Comparison of ENCODE assay signal across 8 mouse cellular contexts in genomic region chr16:20732925-20733730, GRCm38 (mm10). TPM values are rescaled to one million over a fixed set of nuclear protein-coding genes. Genes with fewer than 3 reads are reported as not detected.
A peak's percentile ranks its signal among the peaks of the same experiment; 100 is the strongest.
DNase-seq lines count a peak whose midpoint lies in the region; ATAC-seq and TF ChIP-seq lines count a peak whose summit lies in the region.

TSS of gene Chrd (plus strand) at chr16:20733127.

- H3K27me3 ChIP-seq in hindbrain, postnatal 0 days (ENCODE audit: insufficient read depth, low read length), result no peaks in the 10 kb centered on the region
- H3K27me3 ChIP-seq in limb, embryonic 12.5 days, result peaks cover 56% of the 10 kb centered on the region
- H3K27me3 ChIP-seq in midbrain, embryonic 12.5 days, result peaks cover 40% of the 10 kb centered on the region

- H3K27ac ChIP-seq in hindbrain, postnatal 0 days, result peak within 1 kb of the TSS; percentile 85
- H3K27ac ChIP-seq in limb, embryonic 12.5 days, result peak within 1 kb of the TSS; percentile 75
- H3K27ac ChIP-seq in midbrain, embryonic 12.5 days (replicated peaks), result peak within 1 kb of the TSS; percentile 77

- peak within 1 kb of the TSS; percentile 86 for H3K9ac ChIP-seq in hindbrain, postnatal 0 days (replicated peaks; ENCODE audit: low read length)
- H3K9ac ChIP-seq in limb, embryonic 12.5 days (replicated peaks), result peak within 1 kb of the TSS; percentile 78
- peak within 1 kb of the TSS; percentile 84 for H3K9ac ChIP-seq in midbrain, embryonic 12.5 days (replicated peaks)

- 1% methylated on average over 57 of the region's 70 CpGs for WGBS in hindbrain, postnatal 0 days
- WGBS in limb, embryonic 12.5 days, result 1% methylated on average over 58 of the region's 70 CpGs
- under 1% methylated on average over 52 of the region's 70 CpGs for WGBS in midbrain, embryonic 12.5 days

- H3K4me1 ChIP-seq in hindbrain, postnatal 0 days (ENCODE audit: insufficient read depth, low read length), result peaks cover 4% of the 10 kb centered on the region; the same call in 1 of the 2 replicates
- H3K4me1 ChIP-seq in limb, embryonic 12.5 days (replicated peaks), result peaks cover 32% of the 10 kb centered on the region
- peaks cover 23% of the 10 kb centered on the region for H3K4me1 ChIP-seq in midbrain, embryonic 12.5 days

- H3K4me2 ChIP-seq in hindbrain, postnatal 0 days (ENCODE audit: low read depth, low read length), result peak within 1 kb of the TSS; percentile 96
- peak within 1 kb of the TSS; percentile 99 for H3K4me2 ChIP-seq in limb, embryonic 12.5 days
- peak within 1 kb of the TSS; percentile 96 for H3K4me2 ChIP-seq in midbrain, embryonic 12.5 days (replicated peaks)

- peak; percentile 80 for ATAC-seq in hindbrain, postnatal 0 days
- peak; percentile 81 for ATAC-seq in limb, embryonic 12.5 days (ENCODE audit: insufficient number of reproducible peaks, insufficient read depth, low FRiP score, low TSS enrichment, low read depth)
- ATAC-seq in midbrain, embryonic 12.5 days (ENCODE audit: low FRiP score, low read depth), result peak; percentile 87

- 0 out of 2 replicates have a peak, but pooled peaks cover 4% of the 10 kb centered on the region for H3K36me3 ChIP-seq in hindbrain, postnatal 0 days (ENCODE audit: insufficient read depth, low read length)
- peaks cover 12% of the 10 kb centered on the region; the same call in 1 of the 2 replicates for H3K36me3 ChIP-seq in limb, embryonic 12.5 days
- no peaks in the 10 kb centered on the region for H3K36me3 ChIP-seq in midbrain, embryonic 12.5 days

- H3K9me3 ChIP-seq in hindbrain, postnatal 0 days (ENCODE audit: low read length), result no peaks in the 10 kb centered on the region
- H3K9me3 ChIP-seq in limb, embryonic 12.5 days, result no peaks in the 10 kb centered on the region
- H3K9me3 ChIP-seq in midbrain, embryonic 12.5 days, result no peaks in the 10 kb centered on the region

- TF ChIP-seq CTCF in hindbrain, postnatal 0 days (IDR thresholded peaks at IDR 0.05; ENCODE audit: low read depth), result no peak

- DNase-seq in heart, adult 11 months, result peak; percentile 98
- DNase-seq in heart, adult 8-10 months (ENCODE audit: low spot score), result no peak
- peak; percentile 88 to 90 for DNase-seq in cerebellum, postnatal 10 days
- peak; percentile 52 to 67 for DNase-seq in gastrocnemius, adult 8-10 months (ENCODE audit: low spot score in 2 of 2)
- peak; percentile 73 for DNase-seq in hindbrain, postnatal 0 days (ENCODE audit: low spot score)
- DNase-seq in urinary bladder, postnatal 4 days (ENCODE audit: low spot score in 2 of 2), result peak; percentile 74 to 81

- peak within 1 kb of the TSS; percentile 74 for H3K4me3 ChIP-seq in hindbrain, postnatal 0 days (ENCODE audit: low read length)
- H3K4me3 ChIP-seq in limb, embryonic 12.5 days (replicated peaks), result peak within 1 kb of the TSS; percentile 72
- peak within 1 kb of the TSS; percentile 72 for H3K4me3 ChIP-seq in midbrain, embryonic 12.5 days

RNA-seq across cellular contexts. Expression of gene Chrd, which starts in this region (rescaled TPM):
- total RNA-seq in heart, adult 8-10 months (2022), result 1 to 10 TPM; 1.4 to 3.3 (median 2.9) TPM
- 1 to 10 TPM; 1.3 to 2.9 (median 2.3) TPM for total RNA-seq in gastrocnemius, adult 8-10 months (2022)
- 32.0 and 35.5 TPM in 2 replicates for total RNA-seq in hindbrain, postnatal 0 days (2014; rRNA removed)
- 6.2 and 7.0 TPM in 2 replicates for polyA plus RNA-seq in hindbrain, postnatal 0 days (2015; fragmentation: Nextera tagmentation; extraction: Ambion mirVana)
- 5.0 and 5.1 TPM in 2 replicates for polyA plus RNA-seq in limb, embryonic 12.5 days (2016; fragmentation: Nextera tagmentation; extraction: Ambion mirVana)
- 4.8 and 5.3 TPM in 2 replicates for polyA plus RNA-seq in midbrain, embryonic 12.5 days (2016; fragmentation: Nextera tagmentation; extraction: Ambion mirVana)
